Mouse (Mus musculus) embryonic facial prominence, embryonic 14.5 days (tissue): ENCODE data around the gene Aox1. TPM values are rescaled to one million over a fixed set of nuclear protein-coding genes. Genes with fewer than 3 reads are reported as not detected.

Source experiments
- ATAC-seq: fragments of 200-750 bp; cut with Nextera tagmentation; 2 replicates; pipeline ENCODE4 v1.8.0; 2017; ENCODE audit warnings: low read depth, moderate number of reproducible peaks, moderate TSS enrichment
- DNase-seq: peaks from one replicate; pipeline ENCODE4 v3.0.0-alpha.2; 2015; ENCODE audit warnings: low spot score
- H3K27ac ChIP-seq: fragments of 300-500 bp; sonication (generic); replicated peaks from 2 replicates; pipeline ENCODE4 v1.5.1; 2014; ENCODE audit warnings: low read depth, mild to moderate bottlenecking, low read length, moderate library complexity
- H3K27me3 ChIP-seq: fragments of 300-500 bp; sonication (generic); replicated peaks from 2 replicates; pipeline ENCODE4 v1.6.1; 2014; ENCODE audit warnings: low read length; ENCODE audit not compliant: control insufficient read depth, insufficient read depth
- H3K36me3 ChIP-seq: fragments of 300-500 bp; sonication (generic); 2 replicates; pipeline ENCODE4 v1.6.1; 2014; ENCODE audit warnings: low read length, mixed read lengths; ENCODE audit not compliant: control insufficient read depth, insufficient read depth
- H3K4me1 ChIP-seq: fragments of 300-500 bp; sonication (generic); 2 replicates; pipeline ENCODE4 v1.6.1; 2014; ENCODE audit warnings: antibody characterized with exemption, low read length; ENCODE audit not compliant: control insufficient read depth, insufficient read depth
- H3K4me2 ChIP-seq: fragments of 300-500 bp; sonication (generic); 2 replicates; pipeline ENCODE4 v1.6.1; 2014; ENCODE audit warnings: low read depth, mild to moderate bottlenecking, low read length, moderate library complexity, mixed read lengths
- H3K4me3 ChIP-seq: fragments of 300-500 bp; sonication (generic); 2 replicates; pipeline ENCODE4 v1.5.1; 2014; ENCODE audit warnings: low read depth, mild to moderate bottlenecking, low read length
- H3K9ac ChIP-seq: fragments of 300-500 bp; sonication (generic); 2 replicates; pipeline ENCODE4 v1.6.1; 2014; ENCODE audit warnings: low read depth, mild to moderate bottlenecking, low read length, moderate library complexity, mixed read lengths
- H3K9me3 ChIP-seq: fragments of 300-500 bp; sonication (generic); 2 replicates; pipeline ENCODE4 v1.6.1; 2016; ENCODE audit warnings: low read length; ENCODE audit not compliant: control insufficient read depth
- WGBS: fragments of 180-500 bp; shearing (Covaris S2); extraction: QIAGEN DNeasy Blood & Tissue Kit; methylation state at CpG from one replicate; pipeline ENCODE4 v1.1.7; 2014; 5-methylcytosine and 5-hydroxymethylcytosine counted together
- polyA plus RNA-seq: library from polyadenylated mRNA; unstranded; fragments of >200 nt; fragmentation: Nextera tagmentation; extraction: Ambion mirVana; gene quantifications from 2 replicates; pipeline ENCODE4 v1.2.1, GENCODE M21; 2014

Aox1 gene
- polyA plus RNA-seq, 1 experiment from 2014 or later: 0.70 TPM

DNA sequence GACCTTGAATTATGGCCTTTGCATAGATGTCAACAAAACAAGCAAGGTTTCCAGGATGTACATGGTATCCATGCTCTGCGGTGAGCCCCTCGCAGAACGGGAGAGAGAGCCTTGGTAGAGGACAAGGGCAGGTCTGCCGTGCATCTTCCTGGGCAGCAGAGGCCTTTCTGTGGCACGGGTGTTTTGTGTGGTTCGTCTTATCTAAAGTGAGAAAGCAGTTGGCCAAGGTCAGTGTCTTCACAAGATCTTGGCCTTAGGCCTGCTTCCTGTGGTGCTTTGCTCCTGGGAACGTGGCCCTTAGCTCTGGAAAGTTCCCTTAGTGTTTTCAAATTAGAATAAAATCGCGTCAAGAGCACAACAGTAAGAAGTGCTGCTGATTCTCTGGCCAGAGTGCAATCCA lies 41.3 kb downstream of the Aox1 start:
- H3K27ac ChIP-seq: no peak overlapping the region
- H3K4me2 ChIP-seq: no peak overlapping the region
- H3K36me3 ChIP-seq: no peaks in the 10 kb centered on the region
- no peak overlapping the region for H3K9ac ChIP-seq
- no peaks in the 10 kb centered on the region for H3K9me3 ChIP-seq
- ATAC-seq: no peak
- no peak overlapping the region for H3K4me3 ChIP-seq
- DNase-seq: no peak
- 83% methylated on average over 9 of the region's 9 CpGs for WGBS
- H3K27me3 ChIP-seq: no peaks in the 10 kb centered on the region
- no peaks in the 10 kb centered on the region; the same call in 1 of the 2 replicates for H3K4me1 ChIP-seq

DNA sequence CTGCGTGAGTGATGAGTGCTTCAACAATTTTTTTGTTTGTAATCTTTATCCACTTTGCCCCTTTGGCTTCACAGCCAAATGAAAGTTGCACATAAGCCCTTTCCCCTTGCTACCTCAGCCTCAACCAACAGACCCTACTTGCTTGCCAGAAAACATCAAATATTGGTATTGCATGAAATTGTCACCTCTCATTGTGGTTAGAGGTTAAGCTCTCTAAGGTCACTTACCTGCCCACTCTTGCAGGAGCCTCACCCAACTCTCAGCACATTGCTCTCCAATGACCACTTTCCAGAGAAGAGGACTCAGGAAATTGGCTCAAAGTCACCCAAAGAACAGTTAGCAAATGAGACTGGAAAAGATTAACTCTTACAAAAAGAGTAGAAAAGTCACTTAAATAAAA lies 41.8 kb downstream of the Aox1 start:
- H3K4me2 ChIP-seq: no peak overlapping the region
- no peak overlapping the region for H3K9ac ChIP-seq
- DNase-seq (no peak), ATAC-seq (no peak)
- no peak overlapping the region for H3K4me3 ChIP-seq
- 79% methylated on average over 1 of the region's 1 CpGs for WGBS
- H3K36me3 ChIP-seq: no peaks in the 10 kb centered on the region
- no peak overlapping the region for H3K27ac ChIP-seq
- H3K27me3 ChIP-seq: no peaks in the 10 kb centered on the region
- no peaks in the 10 kb centered on the region for H3K9me3 ChIP-seq
- no peaks in the 10 kb centered on the region; the same call in 1 of the 2 replicates for H3K4me1 ChIP-seq

DNA sequence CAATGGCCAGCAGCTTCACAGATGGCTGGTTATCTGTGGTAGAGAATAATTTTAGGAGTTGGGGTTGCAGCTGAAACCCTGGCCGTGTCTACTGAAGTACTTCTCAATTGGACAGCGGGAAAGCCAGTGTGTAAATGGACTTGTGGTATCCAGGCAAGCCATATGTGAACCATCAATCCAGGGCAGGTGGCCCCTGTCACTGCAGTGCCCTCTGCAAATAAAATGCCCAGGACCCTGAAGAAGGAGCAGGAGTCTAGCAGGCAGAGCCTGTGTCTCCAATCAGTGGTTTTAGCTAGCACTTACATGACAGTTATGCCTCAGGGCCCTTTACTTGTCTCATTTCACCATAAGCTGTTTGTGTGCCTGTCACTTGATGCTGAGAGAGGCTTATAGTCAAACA lies 42.7 kb downstream of the Aox1 start:
- H3K4me2 ChIP-seq: no peak overlapping the region
- DNase-seq (no peak), ATAC-seq (no peak)
- no peak overlapping the region for H3K4me3 ChIP-seq
- H3K4me1 ChIP-seq: no peaks in the 10 kb centered on the region; the same call in 1 of the 2 replicates
- H3K9ac ChIP-seq: no peak overlapping the region
- 61% methylated on average over 2 of the region's 2 CpGs for WGBS
- H3K36me3 ChIP-seq: no peaks in the 10 kb centered on the region
- no peaks in the 10 kb centered on the region for H3K27me3 ChIP-seq
- H3K9me3 ChIP-seq: no peaks in the 10 kb centered on the region
- no peak overlapping the region for H3K27ac ChIP-seq

DNA sequence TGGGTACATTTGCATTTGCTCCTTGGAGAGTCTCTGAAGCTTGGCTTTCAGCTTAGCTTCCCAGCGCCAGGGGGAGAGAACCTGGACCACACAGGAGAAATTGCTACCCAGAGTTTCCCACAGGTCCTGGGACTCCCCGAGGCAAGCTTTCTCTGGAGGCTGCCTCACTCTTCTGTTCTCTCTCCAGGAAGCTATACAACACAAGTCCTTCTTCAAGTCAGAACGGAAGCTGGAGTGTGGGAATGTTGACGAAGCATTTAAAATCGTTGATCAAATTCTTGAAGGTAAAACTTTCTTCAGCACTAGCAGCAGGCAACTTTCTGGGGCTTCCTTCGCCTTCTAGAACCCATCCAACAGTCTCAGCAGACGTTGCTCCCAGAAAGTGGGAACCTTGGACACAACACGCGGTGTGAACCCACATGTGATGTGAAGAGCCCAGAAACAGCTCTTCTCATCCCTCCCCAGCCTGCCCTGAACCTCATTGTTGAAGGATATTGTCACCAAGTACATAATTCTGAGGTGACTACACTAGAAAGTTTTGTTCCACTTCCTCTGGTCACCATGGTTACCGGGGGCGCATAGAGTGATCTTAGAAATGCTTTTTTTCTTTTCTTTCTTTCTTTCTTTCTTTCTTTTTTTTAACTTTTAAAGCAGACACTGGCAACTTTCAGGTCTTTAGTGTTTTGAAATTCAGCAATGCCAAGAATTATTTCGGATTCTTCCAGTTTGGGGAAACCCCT lies 43.4 kb downstream of the Aox1 start:
- no peaks in the 10 kb centered on the region; the same call in 1 of the 2 replicates for H3K4me1 ChIP-seq
- H3K4me2 ChIP-seq: no peak overlapping the region
- H3K9me3 ChIP-seq: no peaks in the 10 kb centered on the region
- no peak for DNase-seq
- ATAC-seq: no peak
- H3K27me3 ChIP-seq: no peaks in the 10 kb centered on the region
- H3K27ac ChIP-seq: no peak overlapping the region
- no peak overlapping the region for H3K9ac ChIP-seq
- H3K36me3 ChIP-seq: no peaks in the 10 kb centered on the region
- 70% methylated on average over 12 of the region's 12 CpGs for WGBS
- no peak overlapping the region for H3K4me3 ChIP-seq

DNA sequence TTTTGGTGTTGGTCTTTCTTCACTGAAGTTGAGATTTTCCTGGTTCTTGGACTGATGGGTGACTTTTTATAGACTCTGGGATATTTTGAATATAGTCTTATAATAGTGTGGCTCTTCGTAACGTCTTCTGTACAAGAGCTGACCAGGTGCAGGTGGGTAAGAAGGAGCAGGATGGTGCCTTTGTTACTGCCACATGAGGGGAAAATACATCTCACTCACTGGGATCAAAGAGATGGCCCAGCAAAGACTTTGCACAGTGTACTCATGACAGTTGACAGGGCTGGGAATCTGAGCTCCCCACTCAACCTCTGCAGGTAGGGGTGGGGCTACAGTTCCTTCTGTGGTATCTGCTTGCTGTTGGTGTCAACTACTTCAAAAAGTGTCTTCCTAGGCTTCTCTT lies 44.5 kb downstream of the Aox1 start:
- ATAC-seq: no peak
- Histone ChIP-seq H3K4me2 (no peak overlapping the region), H3K4me1 (no peaks in the 10 kb centered on the region; the same call in 1 of the 2 replicates), H3K9ac (no peak overlapping the region), H3K9me3 (no peaks in the 10 kb centered on the region), H3K27ac (no peak overlapping the region), H3K4me3 (no peak overlapping the region), H3K36me3 (no peaks in the 10 kb centered on the region), H3K27me3 (no peaks in the 10 kb centered on the region)
- no peak for DNase-seq
- WGBS: 89% methylated on average over 2 of the region's 2 CpGs

DNA sequence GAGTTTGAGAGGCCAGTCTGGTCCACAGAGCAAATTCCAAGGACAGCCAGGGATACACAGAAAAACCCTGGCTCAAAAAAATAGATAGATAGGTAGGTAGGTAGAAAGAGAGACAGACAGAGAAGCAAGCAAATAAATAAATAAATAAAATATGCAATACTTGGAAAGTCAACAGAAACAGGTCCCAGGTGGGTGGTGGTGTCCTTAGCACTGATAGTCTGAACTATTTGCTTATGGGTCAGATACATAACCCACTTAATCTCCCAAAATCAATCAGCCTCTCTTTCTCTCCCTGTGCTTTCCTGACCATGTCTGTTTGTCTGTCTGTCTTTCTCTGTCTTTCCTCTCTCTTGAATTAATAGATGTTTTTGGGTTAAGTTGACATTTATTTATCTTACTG lies 48.2 kb downstream of the Aox1 start:
- no peak for DNase-seq
- Histone ChIP-seq H3K36me3 (no peaks in the 10 kb centered on the region), H3K4me1 (no peaks in the 10 kb centered on the region; the same call in 1 of the 2 replicates), H3K27me3 (no peaks in the 10 kb centered on the region), H3K4me2 (no peak overlapping the region), H3K9me3 (no peaks in the 10 kb centered on the region), H3K27ac (no peak overlapping the region), H3K4me3 (no peak overlapping the region), H3K9ac (no peak overlapping the region)
- ATAC-seq: no peak

DNA sequence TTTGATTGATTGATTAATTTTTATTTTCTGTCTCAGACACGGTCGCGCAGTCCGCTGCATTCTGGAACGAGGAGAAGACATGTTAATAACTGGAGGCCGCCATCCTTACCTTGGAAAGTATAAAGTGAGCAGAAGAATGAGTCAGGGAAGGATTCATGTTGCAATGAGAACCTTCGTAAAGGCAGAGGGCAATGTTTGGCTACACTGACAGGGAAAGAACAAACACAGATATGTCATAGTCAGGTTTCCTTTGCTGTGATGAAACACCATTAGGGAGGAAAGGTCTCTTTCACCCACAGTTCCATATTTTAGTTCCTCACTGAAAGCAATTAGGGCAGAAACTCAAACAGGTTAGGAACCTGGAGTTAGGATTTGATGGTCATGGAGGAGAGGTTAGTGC lies 48.7 kb downstream of the Aox1 start:
- Histone ChIP-seq H3K4me2 (no peak overlapping the region), H3K4me1 (no peaks in the 10 kb centered on the region), H3K4me3 (no peak overlapping the region), H3K36me3 (no peaks in the 10 kb centered on the region), H3K27ac (no peak overlapping the region), H3K9ac (no peak overlapping the region), H3K9me3 (no peaks in the 10 kb centered on the region), H3K27me3 (no peaks in the 10 kb centered on the region)
- DNase-seq (no peak), ATAC-seq (no peak)
- 91% methylated on average over 7 of the region's 7 CpGs for WGBS

DNA sequence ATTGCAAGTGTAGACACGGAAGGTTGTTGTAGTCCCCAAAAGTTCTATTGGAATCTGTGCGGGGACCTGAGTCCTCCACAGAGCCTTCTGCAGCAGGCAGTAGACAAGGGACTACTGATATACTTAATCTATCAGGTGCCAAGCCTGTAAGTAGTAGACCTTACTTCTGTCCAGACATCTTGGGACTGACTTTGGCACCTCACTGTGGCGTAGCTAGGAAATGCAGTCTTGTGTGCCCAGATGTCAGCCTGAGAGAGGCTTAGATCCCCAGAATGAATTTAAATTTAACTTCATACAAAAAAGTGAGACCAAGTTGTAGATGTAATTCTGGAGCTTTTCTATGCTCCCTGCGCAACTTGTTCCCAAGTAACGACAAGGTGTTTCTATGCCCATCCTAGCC lies 50.0 kb downstream of the Aox1 start:
- Histone ChIP-seq H3K4me2 (no peak overlapping the region), H3K4me3 (no peak overlapping the region), H3K9ac (no peak overlapping the region), H3K9me3 (no peaks in the 10 kb centered on the region), H3K4me1 (no peaks in the 10 kb centered on the region), H3K36me3 (no peaks in the 10 kb centered on the region), H3K27me3 (no peaks in the 10 kb centered on the region), H3K27ac (no peak overlapping the region)
- DNase-seq (no peak), ATAC-seq (no peak)
- WGBS: 89% methylated on average over 5 of the region's 5 CpGs

DNA sequence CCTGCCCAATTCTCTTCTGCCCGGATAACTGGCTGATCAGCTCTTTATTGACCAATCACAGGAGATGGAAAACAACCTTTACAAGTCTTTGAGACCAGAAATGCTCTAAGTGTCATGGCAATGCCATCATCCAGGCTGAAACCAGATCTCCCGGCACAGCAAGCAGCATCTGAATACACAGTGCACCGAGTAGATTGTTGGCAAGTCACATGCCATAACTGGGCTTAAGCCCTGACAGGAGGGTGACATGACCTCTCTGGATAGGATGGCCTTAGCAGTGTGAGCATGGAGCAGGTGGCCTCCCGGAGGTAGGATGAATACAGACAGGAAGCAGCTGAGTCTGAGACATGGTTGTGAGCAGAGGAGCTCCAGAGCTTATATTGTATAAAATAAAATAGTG lies 50.7 kb downstream of the Aox1 start:
- Histone ChIP-seq H3K27ac (no peak overlapping the region), H3K4me1 (no peaks in the 10 kb centered on the region), H3K27me3 (no peaks in the 10 kb centered on the region), H3K9me3 (no peaks in the 10 kb centered on the region), H3K9ac (no peak overlapping the region), H3K4me3 (no peak overlapping the region), H3K4me2 (no peak overlapping the region), H3K36me3 (no peaks in the 10 kb centered on the region)
- 80% methylated on average over 4 of the region's 4 CpGs for WGBS
- ATAC-seq (no peak), DNase-seq (no peak)
